Mouse (Mus musculus): ENCODE results near the gene Baz1a.

GRCm38 (mm10) chr12:54956974-54957373 is 57.2 kb downstream of the Baz1a start:
- no peak for TF ChIP-seq CTCF (IDR thresholded peaks at IDR 0.05; ENCODE audit: extremely low read depth, insufficient read length, insufficient replicate concordance, low read depth, low read length)
- TF ChIP-seq POLR2A (IDR thresholded peaks at IDR 0.05; ENCODE audit: low read depth, low read length), result no peak
